Mouse (Mus musculus): ENCODE results near the gene Lrrc75a. TPM values are rescaled to one million over a fixed set of nuclear protein-coding genes. Genes with fewer than 3 reads are reported as not detected.
A peak's percentile ranks its signal among the peaks of the same experiment; 100 is the strongest.

Lrrc75a gene
- polyA plus RNA-seq, 1 experiment from 2014 or later, result 19.4 TPM

DNA sequence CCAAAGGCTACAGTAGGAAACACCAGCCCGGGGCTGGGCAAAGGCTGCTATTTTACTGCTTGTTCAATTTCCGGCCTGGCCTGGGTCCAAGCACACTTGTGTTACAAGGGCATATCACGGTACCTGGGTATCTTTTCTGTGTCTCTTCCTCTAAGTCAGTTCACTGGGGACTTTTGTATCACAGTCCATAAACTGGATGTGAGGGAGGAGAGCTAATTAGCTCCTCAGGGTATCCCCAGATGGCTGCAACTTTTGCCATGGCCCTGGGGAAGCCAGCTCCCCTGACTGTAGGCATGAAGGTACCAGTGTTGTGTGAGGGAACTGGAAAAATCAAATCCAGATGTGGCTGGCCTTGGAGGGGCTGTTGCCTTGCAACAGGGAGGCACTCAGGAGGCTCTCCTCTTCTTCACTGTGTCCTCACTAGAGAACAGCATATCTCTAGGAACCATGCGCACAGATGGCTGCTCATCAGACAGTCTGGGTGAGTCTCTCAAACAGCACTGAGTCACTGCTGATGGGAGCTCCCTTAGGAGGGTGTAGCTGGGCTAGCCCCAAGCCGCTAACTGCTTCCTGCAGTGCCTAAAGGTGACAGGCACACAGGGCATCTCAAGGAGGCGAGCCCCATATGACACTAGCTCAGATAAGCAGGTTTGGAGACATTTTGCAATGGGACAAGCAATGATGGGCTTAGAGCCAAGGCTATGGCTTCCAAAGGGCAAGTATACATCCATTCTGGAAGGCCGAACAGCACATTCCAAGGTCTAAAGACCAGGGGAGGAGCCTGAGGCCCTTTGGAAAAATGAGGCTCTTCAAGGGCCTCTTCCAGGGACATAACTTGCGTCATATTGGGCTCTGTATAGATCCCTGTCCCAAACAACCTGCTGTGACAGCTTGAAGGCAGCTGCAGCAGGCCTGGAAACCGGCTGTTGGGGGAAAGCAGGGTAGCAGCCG, 23.7 kb downstream of the Lrrc75a start:
- no peaks in the 10 kb centered on the region for H3K9me3 ChIP-seq (ENCODE audit: control insufficient read depth, low read length)
- no peak overlapping the region for H3K4me2 ChIP-seq (ENCODE audit: low read length)
- H3K36me3 ChIP-seq (ENCODE audit: control insufficient read depth, insufficient read depth, low read length), result peaks cover 18% of the 10 kb centered on the region
- no peak for ATAC-seq (ENCODE audit: insufficient number of reproducible peaks, insufficient read depth, low FRiP score, low read depth)
- no peaks in the 10 kb centered on the region for H3K27me3 ChIP-seq (ENCODE audit: control insufficient read depth, insufficient read depth, low read length)
- peaks cover 24 to 45% of the 10 kb centered on the region in 2 experiments for H3K4me1 ChIP-seq (ENCODE audit: control insufficient read depth in 2 of 2, insufficient read depth in 2 of 2, low read length in 2 of 2)
- peak overlapping the region; percentile 3 to 50; a peak in 3 of 4 replicates for H3K27ac ChIP-seq (replicated peaks in 1 of 2; ENCODE audit: control insufficient read depth in 1 of 2, insufficient read depth in 1 of 2, low read depth in 2 of 2, low read length in 2 of 2)
- no peak overlapping the region for H3K4me3 ChIP-seq (ENCODE audit: control insufficient read depth in 1 of 2, insufficient read depth in 1 of 2, low read depth in 1 of 2, low read length in 2 of 2)
- WGBS, result 37% methylated on average over 10 of the region's 10 CpGs
- H3K9ac ChIP-seq (ENCODE audit: low read length), result no peak overlapping the region

GRCm38 (mm10) chr11:62622850-62623249, 25.5 kb downstream of the Lrrc75a start:
- no peak for ATAC-seq (ENCODE audit: insufficient number of reproducible peaks, insufficient read depth, low FRiP score, low read depth)
- H3K27ac ChIP-seq (replicated peaks in 1 of 2; ENCODE audit: control insufficient read depth in 1 of 2, insufficient read depth in 1 of 2, low read depth in 2 of 2, low read length in 2 of 2), result no peak overlapping the region
- WGBS, result 72% methylated on average over 4 of the region's 4 CpGs
- H3K4me3 ChIP-seq (ENCODE audit: control insufficient read depth in 1 of 2, insufficient read depth in 1 of 2, low read depth in 1 of 2, low read length in 2 of 2), result no peak overlapping the region
- no peaks in the 10 kb centered on the region for H3K9me3 ChIP-seq (ENCODE audit: control insufficient read depth, low read length)
- peaks cover 34% of the 10 kb centered on the region for H3K36me3 ChIP-seq (ENCODE audit: control insufficient read depth, insufficient read depth, low read length)
- peaks cover 17 to 27% of the 10 kb centered on the region in 2 experiments for H3K4me1 ChIP-seq (ENCODE audit: control insufficient read depth in 2 of 2, insufficient read depth in 2 of 2, low read length in 2 of 2)
- H3K4me2 ChIP-seq (ENCODE audit: low read length), result no peak overlapping the region
- H3K27me3 ChIP-seq (ENCODE audit: control insufficient read depth, insufficient read depth, low read length), result no peaks in the 10 kb centered on the region
- no peak overlapping the region for H3K9ac ChIP-seq (ENCODE audit: low read length)

DNA sequence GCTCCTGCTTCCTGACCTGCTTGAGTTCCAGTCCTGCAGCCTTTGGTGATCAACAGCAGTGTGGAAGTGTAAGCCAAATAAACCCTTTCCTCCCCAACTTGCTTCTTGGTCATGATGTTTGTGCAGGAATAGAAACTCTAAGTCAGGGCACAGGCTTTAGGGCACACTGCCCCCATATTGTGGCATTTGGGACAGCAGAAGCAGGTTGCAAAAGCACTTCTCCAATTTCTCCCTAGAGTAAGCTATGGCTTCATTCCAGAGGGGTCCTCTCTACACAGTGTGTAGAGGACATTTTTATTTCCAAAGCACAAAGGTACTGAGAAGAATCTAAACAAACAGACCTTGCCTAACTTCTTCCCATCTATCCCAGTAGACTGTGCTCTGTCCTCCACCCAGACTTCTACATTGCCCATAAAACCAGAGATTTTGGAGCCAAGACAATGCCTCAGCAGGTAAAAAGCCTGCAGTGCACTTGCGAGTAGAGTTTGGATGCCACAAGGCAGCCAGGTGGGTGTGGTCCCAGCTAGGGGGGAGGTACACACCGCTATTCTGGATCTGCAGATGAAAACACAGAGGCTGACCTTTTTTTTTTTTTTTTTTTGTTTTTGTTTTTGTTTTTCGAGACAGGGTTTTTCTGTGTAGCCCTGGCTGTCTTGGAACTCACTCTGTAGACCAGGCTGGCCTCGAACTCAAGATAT, 26.6 kb downstream of the Lrrc75a start:
- ATAC-seq (ENCODE audit: insufficient number of reproducible peaks, insufficient read depth, low FRiP score, low read depth), result no peak
- WGBS, result 84% methylated on average over 4 of the region's 4 CpGs
- H3K4me2 ChIP-seq (ENCODE audit: low read length), result no peak overlapping the region

GRCm38 (mm10) chr11:62621079-62621478, 27.2 kb downstream of the Lrrc75a start:
- no peaks in the 10 kb centered on the region for H3K9me3 ChIP-seq (ENCODE audit: control insufficient read depth, low read length)
- no peaks in the 10 kb centered on the region for H3K27me3 ChIP-seq (ENCODE audit: control insufficient read depth, insufficient read depth, low read length)
- WGBS, result 95% methylated on average over 8 of the region's 8 CpGs
- H3K4me1 ChIP-seq (ENCODE audit: control insufficient read depth in 2 of 2, insufficient read depth in 2 of 2, low read length in 2 of 2), result peaks cover 17 to 24% of the 10 kb centered on the region in 2 experiments
- no peak overlapping the region for H3K4me2 ChIP-seq (ENCODE audit: low read length)
- ATAC-seq (ENCODE audit: insufficient number of reproducible peaks, insufficient read depth, low FRiP score, low read depth), result no peak
- H3K27ac ChIP-seq (replicated peaks in 1 of 2; ENCODE audit: control insufficient read depth in 1 of 2, insufficient read depth in 1 of 2, low read depth in 2 of 2, low read length in 2 of 2), result no peak overlapping the region
- H3K4me3 ChIP-seq (ENCODE audit: control insufficient read depth in 1 of 2, insufficient read depth in 1 of 2, low read depth in 1 of 2, low read length in 2 of 2), result no peak overlapping the region
- H3K9ac ChIP-seq (ENCODE audit: low read length), result no peak overlapping the region
- peaks cover 42% of the 10 kb centered on the region for H3K36me3 ChIP-seq (ENCODE audit: control insufficient read depth, insufficient read depth, low read length)

More for the DNA sequence above, 26.6 kb downstream of the Lrrc75a start:
- H3K4me1 ChIP-seq (ENCODE audit: control insufficient read depth in 2 of 2, insufficient read depth in 2 of 2, low read length in 2 of 2), result peaks cover 17 to 24% of the 10 kb centered on the region in 2 experiments
- H3K4me3 ChIP-seq (ENCODE audit: control insufficient read depth in 1 of 2, insufficient read depth in 1 of 2, low read depth in 1 of 2, low read length in 2 of 2), result no peak overlapping the region
- H3K27ac ChIP-seq (replicated peaks in 1 of 2; ENCODE audit: control insufficient read depth in 1 of 2, insufficient read depth in 1 of 2, low read depth in 2 of 2, low read length in 2 of 2), result no peak overlapping the region
- no peak overlapping the region for H3K9ac ChIP-seq (ENCODE audit: low read length)
- H3K27me3 ChIP-seq (ENCODE audit: control insufficient read depth, insufficient read depth, low read length), result no peaks in the 10 kb centered on the region
- peaks cover 41% of the 10 kb centered on the region for H3K36me3 ChIP-seq (ENCODE audit: control insufficient read depth, insufficient read depth, low read length)
- H3K9me3 ChIP-seq (ENCODE audit: control insufficient read depth, low read length), result no peaks in the 10 kb centered on the region

- no peak overlapping the region for H3K4me2 ChIP-seq (ENCODE audit: low read length)
- 90% methylated on average over 4 of the region's 4 CpGs for WGBS
Observed at GRCm38 (mm10) chr11:62615456-62615855, 32.9 kb downstream of the Lrrc75a start.

GRCm38 (mm10) chr11:62614876-62615410, 33.4 kb downstream of the Lrrc75a start:
- no peaks in the 10 kb centered on the region for H3K9me3 ChIP-seq (ENCODE audit: control insufficient read depth, low read length)
- ATAC-seq (ENCODE audit: insufficient number of reproducible peaks, insufficient read depth, low FRiP score, low read depth), result no peak
- no peak overlapping the region for H3K4me2 ChIP-seq (ENCODE audit: low read length)
- H3K27me3 ChIP-seq (ENCODE audit: control insufficient read depth, insufficient read depth, low read length), result no peaks in the 10 kb centered on the region
- peak overlapping the region; percentile 68; the same call in 1 of the 2 replicates for H3K9ac ChIP-seq (ENCODE audit: low read length)
- H3K36me3 ChIP-seq (ENCODE audit: control insufficient read depth, insufficient read depth, low read length), result peaks cover 66% of the 10 kb centered on the region
- WGBS, result 89% methylated on average over 8 of the region's 8 CpGs
- H3K4me1 ChIP-seq (ENCODE audit: control insufficient read depth in 2 of 2, insufficient read depth in 2 of 2, low read length in 2 of 2), result peaks cover 2 to 11% of the 10 kb centered on the region in 2 experiments
- H3K4me3 ChIP-seq (ENCODE audit: control insufficient read depth in 1 of 2, insufficient read depth in 1 of 2, low read depth in 1 of 2, low read length in 2 of 2), result no peak overlapping the region
- H3K27ac ChIP-seq (replicated peaks in 1 of 2; ENCODE audit: control insufficient read depth in 1 of 2, insufficient read depth in 1 of 2, low read depth in 2 of 2, low read length in 2 of 2), result peak overlapping the region in 1 of 2 experiments; percentile 70; a peak in 1 of 4 replicates

More at GRCm38 (mm10) chr11:62615456-62615855, 32.9 kb downstream of the Lrrc75a start:
- Histone ChIP-seq H3K9ac (ENCODE audit: low read length) (no peak overlapping the region), H3K4me3 (ENCODE audit: control insufficient read depth in 1 of 2, insufficient read depth in 1 of 2, low read depth in 1 of 2, low read length in 2 of 2) (no peak overlapping the region), H3K36me3 (ENCODE audit: control insufficient read depth, insufficient read depth, low read length) (peaks cover 67% of the 10 kb centered on the region), H3K4me1 (ENCODE audit: control insufficient read depth in 2 of 2, insufficient read depth in 2 of 2, low read length in 2 of 2) (peaks cover 2 to 11% of the 10 kb centered on the region in 2 experiments), H3K27ac (replicated peaks in 1 of 2; ENCODE audit: control insufficient read depth in 1 of 2, insufficient read depth in 1 of 2, low read depth in 2 of 2, low read length in 2 of 2) (no peak overlapping the region), H3K9me3 (ENCODE audit: control insufficient read depth, low read length) (no peaks in the 10 kb centered on the region), H3K27me3 (ENCODE audit: control insufficient read depth, insufficient read depth, low read length) (no peaks in the 10 kb centered on the region)
- no peak for ATAC-seq (ENCODE audit: insufficient number of reproducible peaks, insufficient read depth, low FRiP score, low read depth)

GRCm38 (mm10) chr11:62613657-62614365, 34.5 kb downstream of the Lrrc75a start:
- H3K9me3 ChIP-seq (ENCODE audit: control insufficient read depth, low read length), result no peaks in the 10 kb centered on the region
- H3K27me3 ChIP-seq (ENCODE audit: control insufficient read depth, insufficient read depth, low read length), result no peaks in the 10 kb centered on the region
- peaks cover 66% of the 10 kb centered on the region for H3K36me3 ChIP-seq (ENCODE audit: control insufficient read depth, insufficient read depth, low read length)
- H3K4me3 ChIP-seq (ENCODE audit: control insufficient read depth in 1 of 2, insufficient read depth in 1 of 2, low read depth in 1 of 2, low read length in 2 of 2), result no peak overlapping the region
- peak overlapping the region; percentile 51 to 70 for H3K27ac ChIP-seq (replicated peaks in 1 of 2; ENCODE audit: control insufficient read depth in 1 of 2, insufficient read depth in 1 of 2, low read depth in 2 of 2, low read length in 2 of 2)
- ATAC-seq (ENCODE audit: insufficient number of reproducible peaks, insufficient read depth, low FRiP score, low read depth), result peak; percentile 76
- H3K4me2 ChIP-seq (ENCODE audit: low read length), result peak overlapping the region; percentile 54
- H3K4me1 ChIP-seq (ENCODE audit: control insufficient read depth in 2 of 2, insufficient read depth in 2 of 2, low read length in 2 of 2), result peaks cover 2 to 11% of the 10 kb centered on the region in 2 experiments
- 18% methylated on average over 19 of the region's 19 CpGs for WGBS
- H3K9ac ChIP-seq (ENCODE audit: low read length), result peak overlapping the region; percentile 68

Data from heart, embryonic 14.5 days (tissue).